Mouse (Mus musculus) frontal cortex, adult 2 months (tissue): ENCODE results near the gene Rassf8. TPM values are rescaled to one million over a fixed set of nuclear protein-coding genes. Genes with fewer than 3 reads are reported as not detected.
A peak's percentile ranks its signal among the peaks of the same experiment; 100 is the strongest.

Source experiments
- DNase-seq, 2 experiments: peaks; one replicate each; pipeline ENCODE4 v3.0.0; 2022; ENCODE audit warnings: low spot score in 1 of 2; ENCODE audit errors: extremely low spot score in 1 of 2
- polyA plus RNA-seq: library from polyadenylated mRNA; depleted of rRNA; stranded (reverse); fragments of >200 nt; gene quantifications from 2 replicates; pipeline ENCODE4 v1.2.3, GENCODE M21; 2012; rRNA removed

The Rassf8 gene
- 34.0 and 35.0 TPM in 2 replicates for polyA plus RNA-seq

- peak; percentile 33 to 73 for DNase-seq
Measured at GRCm38 (mm10) chr6:145746132-145746849, at the start of gene Rassf8. TSS of gene Rassf8 (plus strand) at chr6:145746748.

DNA sequence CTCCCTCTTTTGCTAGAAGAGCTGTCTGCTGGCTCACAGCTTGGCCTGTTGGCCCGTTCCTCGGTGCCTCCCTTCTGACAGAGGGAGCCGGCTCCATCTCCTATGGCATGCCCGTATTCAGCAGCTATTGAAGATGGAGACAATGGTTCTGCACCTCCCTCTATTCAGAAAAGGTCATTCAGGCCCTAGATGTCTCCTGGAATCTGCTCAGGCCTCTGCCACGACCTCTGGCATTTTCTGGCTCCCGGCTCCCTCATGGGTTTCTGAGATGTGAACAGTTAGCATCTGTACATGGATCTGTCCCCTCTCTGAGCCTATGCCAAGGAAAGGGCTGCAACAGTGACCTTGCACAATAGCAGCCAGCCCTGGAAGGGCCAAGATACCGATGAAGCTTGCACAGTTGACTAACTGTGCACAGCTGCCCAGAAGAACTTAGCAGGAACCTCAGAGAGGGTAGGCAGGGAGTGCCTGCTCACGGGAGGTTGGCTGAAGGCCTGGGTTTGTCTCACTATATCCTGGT is 45.5 kb upstream of the Rassf8 start:
- DNase-seq = no peak

DNA sequence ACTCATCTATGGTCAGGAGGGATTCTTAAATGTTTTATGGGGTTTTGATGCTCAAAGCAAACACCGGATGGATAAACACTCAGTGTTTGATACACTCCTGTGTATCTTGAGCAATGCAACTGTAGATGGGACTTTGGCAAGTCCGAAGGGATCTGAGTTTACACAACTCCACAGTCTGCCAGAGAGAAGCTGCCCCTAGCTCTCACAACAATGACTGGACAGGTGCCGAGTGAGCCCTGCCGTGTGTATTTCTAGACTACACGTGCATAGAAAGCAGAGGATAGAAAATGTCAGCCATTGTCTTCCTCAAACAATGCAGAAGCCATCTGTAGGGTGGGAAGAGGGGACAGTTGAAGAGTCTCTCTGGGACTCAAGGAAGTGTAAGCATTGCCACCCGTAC is 42.9 kb upstream of the Rassf8 start:
- DNase-seq = no peak

- no peak for DNase-seq
Measured at GRCm38 (mm10) chr6:145709956-145710720, 36.4 kb upstream of the Rassf8 start.

GRCm38 (mm10) chr6:145710797-145711196 is 35.8 kb upstream of the Rassf8 start:
- DNase-seq = no peak

GRCm38 (mm10) chr6:145711320-145711719 is 35.2 kb upstream of the Rassf8 start:
- DNase-seq = no peak

DNA sequence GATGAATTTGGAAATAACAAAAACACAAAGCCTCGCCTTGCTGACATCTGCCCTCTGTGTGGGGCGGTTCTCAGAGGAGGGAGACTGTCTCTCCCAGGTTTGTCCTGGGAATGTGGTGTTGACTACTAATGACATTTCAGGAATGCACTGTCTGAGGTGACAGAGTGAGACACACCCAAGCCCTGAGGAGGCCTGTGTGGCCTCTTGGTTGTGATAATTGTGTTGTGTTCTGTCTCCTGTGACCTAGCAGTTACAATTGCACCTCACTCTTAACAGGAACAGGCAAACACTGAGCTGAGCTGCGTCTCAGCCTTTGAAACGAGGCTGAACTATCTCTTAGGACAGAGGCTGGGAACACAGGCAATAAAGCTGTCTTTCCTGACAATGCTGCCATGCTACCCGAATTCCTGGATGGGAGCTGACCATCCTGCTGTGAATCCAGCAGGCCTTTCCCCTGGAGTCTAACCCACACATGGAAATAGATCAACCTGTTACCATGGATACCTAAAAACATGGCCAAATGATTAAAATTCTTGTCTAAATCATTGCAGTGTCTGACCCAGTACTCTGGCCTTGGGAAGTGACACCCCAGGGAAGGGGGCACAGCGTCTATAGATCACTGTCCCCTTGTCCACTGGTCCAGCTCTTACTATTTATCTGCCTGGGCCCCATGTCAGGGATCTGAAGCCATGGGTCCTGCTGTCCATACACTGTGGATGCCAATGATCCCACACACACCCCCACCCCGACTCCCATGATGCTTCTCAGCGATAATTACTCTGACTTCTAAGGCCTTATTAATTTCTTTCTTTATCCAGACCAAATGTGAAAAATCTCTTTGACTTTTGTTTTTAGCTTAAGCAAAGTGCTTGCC is 33.1 kb upstream of the Rassf8 start:
- DNase-seq = no peak

DNA sequence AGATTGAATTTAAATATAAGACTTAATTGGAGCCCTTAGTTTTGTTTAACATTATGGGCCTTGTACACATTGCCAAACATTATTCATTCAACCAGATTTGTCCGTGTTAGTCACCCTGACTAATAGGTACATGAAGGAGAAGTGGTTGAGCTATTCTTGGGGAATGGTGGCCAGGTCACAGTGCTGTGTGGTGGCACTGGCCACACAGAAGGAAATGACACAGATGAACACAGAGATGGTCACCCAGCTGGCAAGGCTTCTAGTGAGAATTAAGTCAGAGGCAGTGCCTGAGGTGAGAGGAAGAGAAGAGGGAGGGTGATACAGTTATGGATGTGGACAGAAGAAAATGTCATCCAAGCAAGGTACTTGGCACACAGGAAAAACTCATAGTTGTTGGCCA is 32.4 kb upstream of the Rassf8 start:
- no peak for DNase-seq

GRCm38 (mm10) chr6:145722596-145722995 is 24.0 kb upstream of the Rassf8 start:
- no peak for DNase-seq

DNA sequence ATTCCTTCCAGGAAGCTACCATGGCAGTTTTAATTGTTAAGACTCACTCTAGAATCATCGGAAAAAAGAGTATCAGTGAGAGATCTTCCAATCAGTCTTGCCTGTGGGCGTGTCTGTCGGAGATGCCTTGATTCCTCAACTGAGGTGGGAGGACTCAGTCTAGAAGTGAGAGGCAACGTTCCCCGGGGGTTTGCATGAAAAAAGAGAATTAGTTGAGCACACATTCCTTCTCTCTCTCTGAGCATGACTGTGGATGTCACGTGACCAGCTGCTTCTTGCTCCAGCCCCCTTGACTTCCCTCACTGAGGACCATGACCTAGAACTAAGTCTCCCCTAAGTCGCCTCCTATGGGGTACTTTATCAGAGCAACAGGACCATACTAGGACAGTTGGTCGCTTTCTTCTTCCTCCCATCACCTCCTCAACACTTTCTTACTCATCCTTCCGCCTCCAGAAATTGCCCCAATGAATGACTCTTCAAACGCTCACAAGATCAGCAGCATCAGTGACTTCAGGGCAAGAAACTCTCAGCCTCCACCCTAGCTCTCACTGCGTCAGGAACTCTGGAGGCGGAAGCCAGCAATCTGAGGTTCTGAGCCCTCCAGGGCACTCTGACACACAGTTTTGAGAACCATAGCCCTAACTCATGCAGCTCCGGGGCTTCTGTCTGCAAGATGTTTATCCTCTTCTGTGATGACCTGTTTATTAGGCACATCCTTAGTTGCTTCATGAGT is 23.3 kb upstream of the Rassf8 start:
- no peak for DNase-seq

DNA sequence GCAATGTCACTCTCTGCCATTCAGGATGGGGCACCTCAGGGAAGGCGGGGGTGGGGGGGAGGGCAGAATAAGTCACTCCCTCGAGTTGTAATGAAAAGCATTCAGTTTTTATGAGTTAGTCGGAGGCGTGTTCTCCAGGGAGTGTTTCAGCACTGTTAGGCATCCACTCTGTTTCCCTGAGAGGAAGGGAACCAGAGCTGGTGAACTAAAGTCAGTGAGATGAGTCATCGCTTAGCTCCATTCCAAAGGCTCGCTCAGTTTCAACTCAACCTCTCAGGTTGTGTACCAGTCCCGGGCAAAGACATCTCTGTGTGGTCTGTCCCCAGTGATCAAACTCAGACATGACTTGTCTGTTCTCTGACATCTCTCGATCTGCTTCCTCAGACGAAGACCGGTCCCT is 20.7 kb upstream of the Rassf8 start:
- DNase-seq = no peak

DNA sequence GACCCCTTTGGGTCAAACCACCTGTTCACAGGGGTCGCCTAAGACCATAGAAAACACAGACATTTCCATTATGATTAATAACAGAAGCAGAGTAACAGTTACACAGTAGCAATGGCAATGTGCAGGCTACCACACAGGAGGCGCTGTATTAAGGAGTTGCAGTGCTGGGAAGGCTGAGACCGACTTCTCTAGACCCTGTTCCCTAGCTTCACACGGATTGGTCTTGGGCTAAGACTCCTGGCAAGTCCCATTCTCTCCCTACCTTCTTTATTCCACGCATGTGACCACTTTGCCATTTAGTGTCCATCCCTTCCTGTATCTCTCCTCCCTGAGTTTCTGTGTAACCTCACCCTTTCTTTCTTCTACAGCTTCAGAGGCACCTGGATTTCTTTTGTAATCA is 19.6 kb upstream of the Rassf8 start:
- no peak for DNase-seq

DNA sequence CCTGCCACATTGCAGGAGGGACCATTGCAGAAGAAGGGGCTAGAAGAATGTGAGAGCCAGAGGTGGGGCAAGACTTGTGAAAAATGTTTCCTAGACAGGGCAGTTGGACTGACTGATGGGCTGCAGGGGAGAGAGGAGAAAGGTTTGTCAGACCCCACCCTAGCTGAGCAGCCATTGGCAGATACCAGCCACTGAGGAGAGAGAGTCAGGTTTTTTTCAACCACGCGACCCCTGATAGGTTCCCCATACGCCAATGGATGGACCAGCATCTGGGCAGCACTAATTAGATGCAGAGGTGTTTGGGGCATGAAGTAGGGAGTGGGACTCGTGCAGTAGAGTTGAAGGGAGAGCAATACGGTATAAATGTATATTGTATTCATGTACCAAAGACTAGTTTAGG is 13.7 kb upstream of the Rassf8 start:
- DNase-seq = no peak

GRCm38 (mm10) chr6:145733276-145733675 is 13.3 kb upstream of the Rassf8 start:
- DNase-seq = no peak

- no peak for DNase-seq
Measured at GRCm38 (mm10) chr6:145733911-145734310, 12.6 kb upstream of the Rassf8 start.

DNA sequence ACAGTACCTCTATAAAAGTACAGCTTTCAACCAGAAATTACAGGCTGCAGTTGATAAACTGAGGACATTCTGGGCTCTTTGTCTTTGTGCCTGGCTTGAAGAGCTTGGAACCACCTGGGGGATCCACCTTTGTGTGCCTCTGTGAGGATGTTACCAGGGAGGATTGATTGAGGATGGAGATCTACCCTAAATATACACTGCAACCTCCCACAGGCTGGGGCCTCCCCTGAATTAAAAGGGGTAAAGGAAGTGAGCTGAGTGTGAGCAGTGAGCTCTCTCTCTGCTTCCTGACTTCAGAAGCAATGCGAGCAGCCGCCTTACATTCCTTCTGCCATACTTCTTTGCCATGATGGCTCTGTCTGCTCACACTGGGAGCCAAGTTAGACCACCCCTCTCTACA is 10.4 kb upstream of the Rassf8 start:
- no peak for DNase-seq

DNA sequence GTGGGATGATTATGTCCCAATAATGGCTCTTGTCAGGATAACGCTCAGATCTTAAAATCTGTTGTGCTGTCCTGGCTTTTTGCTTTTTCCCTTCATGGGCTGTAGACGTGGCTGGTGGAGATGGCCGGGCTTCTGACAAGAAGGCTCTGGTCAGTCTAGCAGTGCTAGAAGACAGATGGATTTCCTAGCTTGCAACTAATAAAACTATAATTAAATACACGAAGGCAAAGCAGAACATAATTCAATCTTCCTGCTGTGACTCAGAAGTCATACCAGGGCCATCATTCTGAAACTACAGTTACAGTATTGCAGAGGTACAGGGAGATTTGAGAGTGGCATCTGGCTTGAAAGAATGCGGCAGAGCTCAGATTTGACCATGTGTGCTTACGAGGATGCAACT is 7.3 kb upstream of the Rassf8 start:
- no peak for DNase-seq

- DNase-seq = no peak
Measured at GRCm38 (mm10) chr6:145740011-145740410, 6.5 kb upstream of the Rassf8 start.

- DNase-seq = peak in 1 of 2 experiments; percentile 47
Measured at GRCm38 (mm10) chr6:145745291-145745690, 1.3 kb upstream of the Rassf8 start.
